12 mouse cellular contexts compared by ENCODE assay signal in genomic region chr5:64365187-64366066, GRCm38 (mm10).
A peak's percentile ranks its signal among the peaks of the same experiment; 100 is the strongest.
DNase-seq lines count a peak whose midpoint lies in the region; ATAC-seq and TF ChIP-seq lines count a peak whose summit lies in the region.
"Had no signal": no experiment of that assay in that cellular context is flagged by ENCODE, and none has a peak within 500 bp of the region (broad histone marks: within the 10 kb centered on the region; RNA-seq: fewer than 3 reads in every experiment).

No protein-coding gene starts in this region.

- H3K27me3 ChIP-seq in hindbrain, embryonic 13.5 days = no peaks in the 10 kb centered on the region
- no peaks in the 10 kb centered on the region for H3K27me3 ChIP-seq in hindbrain, embryonic 11.5 days (ENCODE audit: control insufficient read depth, insufficient read depth, low read length)
- no peaks in the 10 kb centered on the region for H3K27me3 ChIP-seq in small intestine, adult 2 months (ENCODE audit: control insufficient read depth, insufficient read depth, low read length)

- ATAC-seq in hindbrain, embryonic 13.5 days (ENCODE audit: low FRiP score) = no peak
- ATAC-seq in hindbrain, embryonic 11.5 days (ENCODE audit: low FRiP score) = no peak

- H3K4me3 ChIP-seq in hindbrain, embryonic 13.5 days = no peak overlapping the region
- no peak overlapping the region for H3K4me3 ChIP-seq in hindbrain, embryonic 11.5 days (ENCODE audit: low read depth, low read length)
- no peak overlapping the region for H3K4me3 ChIP-seq in lung, adult 2 months (replicated peaks; ENCODE audit: extremely low read depth, low read depth, low read length)
- H3K4me3 ChIP-seq in small intestine, adult 2 months (ENCODE audit: low read depth, low read length) = no peak overlapping the region

- no peak overlapping the region for H3K4me2 ChIP-seq in hindbrain, embryonic 13.5 days
- no peak overlapping the region for H3K4me2 ChIP-seq in hindbrain, embryonic 11.5 days (replicated peaks; ENCODE audit: low read depth, low read length)
- H3K4me2 ChIP-seq: hindbrain, embryonic 14.5 days; lung, embryonic 14.5 days had no signal

- no peak for DNase-seq in hindbrain, embryonic 11.5 days (ENCODE audit: low spot score)
- peak; percentile 62 for DNase-seq in lung, postnatal 36 days
- DNase-seq in lung, adult 2 months = no peak
- peak; percentile 28 for DNase-seq in brain, embryonic 14.5 days (ENCODE audit: low read depth)
- no peak for DNase-seq in natural killer cell, adult 2 months (ENCODE audit: low spot score in 2 of 2)
- DNase-seq in thymus, adult 18-20 months = no peak
- DNase-seq: adrenal gland, postnatal 36 days; gastrocnemius, postnatal 10 days had no signal

- H3K9ac ChIP-seq in hindbrain, embryonic 13.5 days = no peak overlapping the region
- H3K9ac ChIP-seq in hindbrain, embryonic 11.5 days (ENCODE audit: low read depth, low read length) = no peak overlapping the region
- H3K9ac ChIP-seq: hindbrain, embryonic 14.5 days; lung, embryonic 14.5 days had no signal

- H3K9me3 ChIP-seq in hindbrain, embryonic 13.5 days = no peaks in the 10 kb centered on the region
- H3K9me3 ChIP-seq in hindbrain, embryonic 11.5 days (ENCODE audit: control insufficient read depth, low read length) = no peaks in the 10 kb centered on the region

- TF ChIP-seq CTCF in lung, adult 2 months (IDR thresholded peaks at IDR 0.05; ENCODE audit: insufficient read depth, low read length) = no peak
- no peak for TF ChIP-seq CTCF in brain, embryonic 14.5 days (IDR thresholded peaks at IDR 0.05; ENCODE audit: borderline replicate concordance, extremely low read depth, insufficient read depth, insufficient read length)
- no peak for TF ChIP-seq CTCF in small intestine, adult 2 months (IDR thresholded peaks at IDR 0.05; ENCODE audit: extremely low read depth, insufficient read length, insufficient replicate concordance, low read depth, low read length)

- peak overlapping the region; percentile 40; the same call in 1 of the 2 replicates for H3K27ac ChIP-seq in hindbrain, embryonic 13.5 days
- no peak overlapping the region for H3K27ac ChIP-seq in hindbrain, embryonic 11.5 days (ENCODE audit: low read depth, low read length)
- H3K27ac ChIP-seq in small intestine, adult 2 months (ENCODE audit: insufficient read depth, low read depth, low read length) = peak overlapping the region; percentile 55

- TF ChIP-seq POLR2A in lung, adult 2 months (IDR thresholded peaks at IDR 0.05; ENCODE audit: borderline replicate concordance, extremely low read depth, low read depth, low read length) = no peak
- no peak for TF ChIP-seq POLR2A in brain, embryonic 14.5 days (IDR thresholded peaks at IDR 0.05; ENCODE audit: borderline replicate concordance, extremely low read depth, insufficient read depth, insufficient read length, poor library complexity, severe bottlenecking)
- no peak for TF ChIP-seq POLR2A in small intestine, adult 2 months (IDR thresholded peaks at IDR 0.05; ENCODE audit: low read depth, low read length)

- WGBS in hindbrain, embryonic 13.5 days = 82% methylated on average over 11 of the region's 11 CpGs
- 89% methylated on average over 11 of the region's 11 CpGs for WGBS in hindbrain, embryonic 11.5 days
- 58% methylated on average over 11 of the region's 11 CpGs for WGBS in lung, adult 2 months
- WGBS in small intestine, adult 2 months = 55% methylated on average over 11 of the region's 11 CpGs

- no peaks in the 10 kb centered on the region for H3K36me3 ChIP-seq in hindbrain, embryonic 13.5 days
- no peaks in the 10 kb centered on the region for H3K36me3 ChIP-seq in hindbrain, embryonic 11.5 days (ENCODE audit: control insufficient read depth, insufficient read depth, low read length)
- H3K36me3 ChIP-seq in small intestine, adult 2 months (ENCODE audit: control insufficient read depth, insufficient read depth, low read length) = no peaks in the 10 kb centered on the region

- H3K4me1 ChIP-seq in hindbrain, embryonic 13.5 days (replicated peaks) = peaks cover 33% of the 10 kb centered on the region
- H3K4me1 ChIP-seq in hindbrain, embryonic 11.5 days (replicated peaks; ENCODE audit: control insufficient read depth, insufficient read depth, low read length) = no peaks in the 10 kb centered on the region
- H3K4me1 ChIP-seq in lung, adult 2 months (ENCODE audit: control insufficient read depth, insufficient read depth, low read length) = peaks cover 25% of the 10 kb centered on the region
- H3K4me1 ChIP-seq in small intestine, adult 2 months (ENCODE audit: control insufficient read depth, insufficient read depth, insufficient read length, low read length) = peaks cover 18% of the 10 kb centered on the region

Comparison
In these comparisons a context has a peak if more than half of its experiments do, and no peak if none do; other contexts are left out.
1. DNase-seq: peak in lung, postnatal 36 days (single experiment) and brain, embryonic 14.5 days (single experiment); none in hindbrain, embryonic 11.5 days (single experiment), lung, adult 2 months (single experiment), natural killer cell, adult 2 months (0 of 2) and thymus, adult 18-20 months (0 of 2).